ENCODE assay signal across 9 mouse cellular contexts in genomic region chr10:96646867-96647462, GRCm38 (mm10). TPM values are rescaled to one million over a fixed set of nuclear protein-coding genes. Genes with fewer than 3 reads are reported as not detected.
A peak's percentile ranks its signal among the peaks of the same experiment; 100 is the strongest.
DNase-seq lines count a peak whose midpoint lies in the region; ATAC-seq lines count a peak whose summit lies in the region.
"Had no signal": no experiment of that assay in that cellular context is flagged by ENCODE, and none has a peak within 500 bp of the region (broad histone marks: within the 10 kb centered on the region; RNA-seq: fewer than 3 reads in every experiment).

No protein-coding gene starts in this region.

- H3K9me3 ChIP-seq in heart, embryonic 16.5 days (replicated peaks; ENCODE audit: control insufficient read depth, low read length): no peaks in the 10 kb centered on the region
- no peaks in the 10 kb centered on the region for H3K9me3 ChIP-seq in embryonic facial prominence, embryonic 14.5 days (ENCODE audit: control insufficient read depth, low read length)
- H3K9me3 ChIP-seq in hindbrain, embryonic 16.5 days (ENCODE audit: control insufficient read depth, low read length): no peaks in the 10 kb centered on the region
- no peaks in the 10 kb centered on the region for H3K9me3 ChIP-seq in midbrain, embryonic 15.5 days

- WGBS in heart, embryonic 16.5 days: 55% methylated on average over 5 of the region's 5 CpGs
- WGBS in embryonic facial prominence, embryonic 14.5 days: 54% methylated on average over 5 of the region's 5 CpGs
- WGBS in hindbrain, embryonic 16.5 days: 30% methylated on average over 5 of the region's 5 CpGs
- WGBS in midbrain, embryonic 15.5 days: 38% methylated on average over 5 of the region's 5 CpGs

- H3K4me2 ChIP-seq in heart, embryonic 16.5 days (ENCODE audit: low read depth, low read length): peak overlapping the region; percentile 45
- H3K4me2 ChIP-seq in embryonic facial prominence, embryonic 14.5 days (ENCODE audit: low read depth, low read length): peak overlapping the region; percentile 41
- H3K4me2 ChIP-seq in hindbrain, embryonic 16.5 days (ENCODE audit: low read length): peak overlapping the region; percentile 38
- peak overlapping the region; percentile 28 for H3K4me2 ChIP-seq in midbrain, embryonic 15.5 days

- intact Hi-C loops in heart, postnatal 36 days (cut with DNase I): no loop called here
- intact Hi-C loops in gastrocnemius, postnatal 14 days (cut with DNase I; ENCODE audit: low total_unique reads): no loop called here

- H3K27me3 ChIP-seq in heart, embryonic 16.5 days (ENCODE audit: control insufficient read depth, insufficient read depth, low read length): no peaks in the 10 kb centered on the region
- no peaks in the 10 kb centered on the region for H3K27me3 ChIP-seq in embryonic facial prominence, embryonic 14.5 days (replicated peaks; ENCODE audit: control insufficient read depth, insufficient read depth, low read length)
- no peaks in the 10 kb centered on the region for H3K27me3 ChIP-seq in hindbrain, embryonic 16.5 days (replicated peaks; ENCODE audit: control insufficient read depth, insufficient read depth, low read length)
- H3K27me3 ChIP-seq in midbrain, embryonic 15.5 days (replicated peaks): no peaks in the 10 kb centered on the region

- no peak for ATAC-seq in heart, embryonic 16.5 days (replicated peaks; ENCODE audit: extremely low read depth, insufficient read depth, low FRiP score)
- ATAC-seq in embryonic facial prominence, embryonic 14.5 days (ENCODE audit: low read depth): peak; percentile 65; the same call in 1 of the 2 replicates
- ATAC-seq in hindbrain, embryonic 16.5 days: peak; percentile 53
- ATAC-seq in midbrain, embryonic 15.5 days (replicated peaks): peak; percentile 72

- H3K9ac ChIP-seq in heart, embryonic 16.5 days (ENCODE audit: low read length): peak overlapping the region; percentile 62; the same call in 1 of the 2 replicates
- no peak overlapping the region for H3K9ac ChIP-seq in embryonic facial prominence, embryonic 14.5 days (ENCODE audit: low read depth, low read length)
- H3K9ac ChIP-seq in hindbrain, embryonic 16.5 days (ENCODE audit: low read depth, low read length): peak overlapping the region; percentile 33; the same call in 1 of the 2 replicates
- H3K9ac ChIP-seq in midbrain, embryonic 15.5 days: 0 out of 2 replicates have a peak overlapping the region, but pooled peaks have one; percentile 1

- peaks cover 29% of the 10 kb centered on the region for H3K4me1 ChIP-seq in heart, embryonic 16.5 days (ENCODE audit: control insufficient read depth, insufficient read depth, low read length)
- peaks cover 13% of the 10 kb centered on the region; the same call in 1 of the 2 replicates for H3K4me1 ChIP-seq in embryonic facial prominence, embryonic 14.5 days (ENCODE audit: control insufficient read depth, insufficient read depth, low read length)
- H3K4me1 ChIP-seq in hindbrain, embryonic 16.5 days (ENCODE audit: control insufficient read depth, insufficient read depth, low read depth, low read length): peaks cover 13% of the 10 kb centered on the region
- H3K4me1 ChIP-seq in midbrain, embryonic 15.5 days: peaks cover 15% of the 10 kb centered on the region

- H3K27ac ChIP-seq in heart, embryonic 16.5 days (ENCODE audit: low read length): peak overlapping the region; percentile 61; the same call in 1 of the 2 replicates
- H3K27ac ChIP-seq in embryonic facial prominence, embryonic 14.5 days (replicated peaks; ENCODE audit: low read depth, low read length): no peak overlapping the region
- peak overlapping the region; percentile 57 for H3K27ac ChIP-seq in hindbrain, embryonic 16.5 days (ENCODE audit: low read depth, low read length)
- peak overlapping the region; percentile 67 for H3K27ac ChIP-seq in midbrain, embryonic 15.5 days

- no peaks in the 10 kb centered on the region for H3K36me3 ChIP-seq in heart, embryonic 16.5 days (ENCODE audit: control insufficient read depth, insufficient read depth)
- H3K36me3 ChIP-seq in embryonic facial prominence, embryonic 14.5 days (ENCODE audit: control insufficient read depth, insufficient read depth, low read length): no peaks in the 10 kb centered on the region
- no peaks in the 10 kb centered on the region for H3K36me3 ChIP-seq in hindbrain, embryonic 16.5 days (ENCODE audit: control insufficient read depth, insufficient read depth, low read length)
- no peaks in the 10 kb centered on the region for H3K36me3 ChIP-seq in midbrain, embryonic 15.5 days (replicated peaks)

- peak overlapping the region; percentile 0; the same call in 1 of the 2 replicates for H3K4me3 ChIP-seq in heart, embryonic 16.5 days (ENCODE audit: low read length)
- no peak overlapping the region for H3K4me3 ChIP-seq in embryonic facial prominence, embryonic 14.5 days (ENCODE audit: low read depth, low read length)
- no peak overlapping the region for H3K4me3 ChIP-seq in hindbrain, embryonic 16.5 days (ENCODE audit: low read length)
- H3K4me3 ChIP-seq in midbrain, embryonic 15.5 days: no peak overlapping the region

- no peak for DNase-seq in heart, postnatal 36 days
- DNase-seq in embryonic facial prominence, embryonic 14.5 days (ENCODE audit: low spot score): no peak
- no peak for DNase-seq in right cerebral cortex, adult 2 months (ENCODE audit: low spot score in 2 of 2)
- no peak for DNase-seq in gastrocnemius, postnatal 14 days
- DNase-seq in thymus, postnatal 14 days: no peak
- DNase-seq: gastrocnemius, postnatal 36 days had no signal

RNA-seq across cellular contexts. Expression of gene Btg1, which starts 30.2 kb away (rescaled TPM):
- 49.6 and 56.9 TPM in 2 replicates for polyA plus RNA-seq in heart, embryonic 16.5 days (2015; fragmentation: Nextera tagmentation; extraction: Ambion mirVana)
- 10 to 100 TPM; 45.9 to 54.3 TPM for total RNA-seq in heart, postnatal 36 days (2021)
- 83.2 and 87.3 TPM in 2 replicates for polyA plus RNA-seq in embryonic facial prominence, embryonic 14.5 days (2014; fragmentation: Nextera tagmentation; extraction: Ambion mirVana)
- polyA plus RNA-seq in hindbrain, embryonic 16.5 days (2015; fragmentation: Nextera tagmentation; extraction: Ambion mirVana): 34.8 and 41.1 TPM in 2 replicates
- 40.3 and 44.4 TPM in 2 replicates for polyA plus RNA-seq in midbrain, embryonic 15.5 days (2015; fragmentation: Nextera tagmentation; extraction: Ambion mirVana)
- 10 to 100 TPM; 27.3 to 31.1 TPM for total RNA-seq in gastrocnemius, postnatal 14 days (2021)
